Comparison of ENCODE assay signal across 8 mouse cellular contexts in the genomic region with DNA sequence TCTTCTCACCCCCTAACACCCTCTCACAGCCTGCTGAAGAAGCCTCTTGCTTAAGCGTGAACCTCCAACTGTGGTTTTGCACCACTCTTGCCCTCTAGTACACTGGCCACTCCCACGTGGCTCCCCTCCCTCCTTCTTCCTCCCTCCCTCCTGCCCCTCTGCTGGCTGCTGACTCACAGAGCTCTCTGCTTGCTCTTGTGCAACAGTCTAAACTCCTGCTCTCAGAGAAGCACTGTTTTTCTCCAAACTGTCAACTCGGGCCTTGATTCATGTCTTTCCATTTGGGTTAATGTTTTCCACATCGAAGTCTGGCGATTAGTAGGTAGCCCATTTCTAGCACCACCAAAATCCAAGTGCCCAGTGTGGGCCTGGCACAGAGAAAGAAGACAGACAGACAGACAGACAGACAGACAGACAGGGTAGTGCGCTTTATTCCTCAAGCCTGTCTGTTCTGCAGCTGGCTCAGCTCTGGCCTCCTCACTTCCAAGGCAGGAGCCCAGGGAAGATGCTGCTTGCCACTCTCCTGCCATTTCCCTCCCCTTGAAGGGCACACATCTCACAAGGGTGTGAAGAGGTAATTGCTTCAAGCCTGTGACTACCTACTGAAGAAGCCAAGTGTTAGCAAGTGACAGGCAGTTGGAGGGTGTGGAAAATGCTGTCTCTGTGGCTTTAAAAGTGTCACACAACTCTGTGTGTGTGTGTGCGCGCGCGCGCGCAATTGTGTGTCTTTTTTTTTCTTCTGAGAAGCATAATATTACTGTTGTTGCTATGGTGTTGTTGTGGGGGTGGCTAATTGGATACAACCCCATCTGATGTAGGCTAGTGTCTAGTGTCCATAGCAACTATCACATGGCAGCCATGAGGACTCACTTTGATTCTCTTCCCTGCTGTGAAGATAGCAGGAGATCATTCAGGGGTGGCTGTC.
DNase-seq lines count a peak whose midpoint lies in the region; ATAC-seq and TF ChIP-seq lines count a peak whose summit lies in the region.

No protein-coding gene starts in this region.

- TF ChIP-seq POLR2A in cerebellum, adult 2 months (IDR thresholded peaks at IDR 0.05; ENCODE audit: borderline replicate concordance, insufficient read depth, low read length) = no peak

- no peaks in the 10 kb centered on the region for H3K9me3 ChIP-seq in intestine, embryonic 15.5 days
- H3K9me3 ChIP-seq in liver, embryonic 13.5 days (replicated peaks) = no peaks in the 10 kb centered on the region

- 0 out of 2 replicates have a peak overlapping the region, but pooled peaks have one; percentile 9 for H3K4me2 ChIP-seq in intestine, embryonic 15.5 days (replicated peaks)
- no peak overlapping the region for H3K4me2 ChIP-seq in liver, embryonic 13.5 days

- peaks cover 3% of the 10 kb centered on the region; the same call in 1 of the 2 replicates for H3K4me1 ChIP-seq in cerebellum, adult 2 months (ENCODE audit: control insufficient read depth, insufficient read depth, low read length)
- H3K4me1 ChIP-seq in intestine, embryonic 15.5 days (replicated peaks) = peaks cover 23% of the 10 kb centered on the region
- peaks cover 41% of the 10 kb centered on the region for H3K4me1 ChIP-seq in liver, embryonic 13.5 days (replicated peaks)

- no peak for DNase-seq in cerebellum, adult 2 months
- DNase-seq in cerebellum, adult 18-20 months = no peak
- DNase-seq in Muller cell, postnatal 12 days (ENCODE audit: inconsistent ontology term) = peak; percentile 88
- DNase-seq in gastrocnemius, adult 18-20 months (ENCODE audit: low spot score) = peak; percentile 71
- peak; percentile 25 for DNase-seq in liver, embryonic 13.5 days
- DNase-seq in ovary, postnatal 36 days (ENCODE audit: low spot score) = peak; percentile 63
- no peak for DNase-seq in cerebellum, adult 11-12 months

- no peak overlapping the region for H3K4me3 ChIP-seq in cerebellum, adult 2 months (replicated peaks; ENCODE audit: insufficient read depth, low read depth, low read length)
- no peak overlapping the region for H3K4me3 ChIP-seq in intestine, embryonic 15.5 days (replicated peaks)
- H3K4me3 ChIP-seq in liver, embryonic 13.5 days (replicated peaks) = no peak overlapping the region

- peak overlapping the region; percentile 38; the same call in 1 of the 2 replicates for H3K27ac ChIP-seq in cerebellum, adult 2 months (ENCODE audit: insufficient read depth, low read length)
- H3K27ac ChIP-seq in intestine, embryonic 15.5 days = peak overlapping the region; percentile 62
- peak overlapping the region; percentile 75 for H3K27ac ChIP-seq in liver, embryonic 13.5 days

- H3K9ac ChIP-seq in intestine, embryonic 15.5 days = no peak overlapping the region
- H3K9ac ChIP-seq in liver, embryonic 13.5 days = no peak overlapping the region

- H3K36me3 ChIP-seq in intestine, embryonic 15.5 days = no peaks in the 10 kb centered on the region
- H3K36me3 ChIP-seq in liver, embryonic 13.5 days = no peaks in the 10 kb centered on the region

- no peak for TF ChIP-seq CTCF in cerebellum, adult 2 months (IDR thresholded peaks at IDR 0.05; ENCODE audit: borderline replicate concordance, insufficient read depth, low read depth, low read length)

- WGBS in cerebellum, adult 2 months = 85% methylated on average over 12 of the region's 12 CpGs
- WGBS in intestine, embryonic 15.5 days = 58% methylated on average over 12 of the region's 12 CpGs
- WGBS in liver, embryonic 13.5 days (ENCODE audit: insufficient replicate concordance) = 50% methylated on average over 12 of the region's 12 CpGs

- H3K27me3 ChIP-seq in cerebellum, adult 2 months (ENCODE audit: control insufficient read depth, insufficient read depth, low read length) = no peaks in the 10 kb centered on the region
- H3K27me3 ChIP-seq in intestine, embryonic 15.5 days (replicated peaks) = no peaks in the 10 kb centered on the region
- H3K27me3 ChIP-seq in liver, embryonic 13.5 days = no peaks in the 10 kb centered on the region

- ATAC-seq in intestine, embryonic 15.5 days = peak; percentile 94
- ATAC-seq in liver, embryonic 13.5 days (ENCODE audit: low read depth) = peak; percentile 74

Comparison
In these comparisons a context has a peak if more than half of its experiments do, and no peak if none do; other contexts are left out.
1. DNase-seq: peak in Muller cell, postnatal 12 days (single experiment), gastrocnemius, adult 18-20 months (single experiment), liver, embryonic 13.5 days (single experiment) and ovary, postnatal 36 days (single experiment); none in cerebellum, adult 2 months (0 of 2), cerebellum, adult 18-20 months (0 of 2) and cerebellum, adult 11-12 months (single experiment).
2. Peak in every context shown above with its lines, with median percentiles within 50 percentile points of each other: H3K27ac ChIP-seq.